Mouse (Mus musculus) E14TG2a.4 (cell line): ENCODE results near the gene Slc39a11.

Source experiments
- CTCF ChIP-seq: conservative IDR thresholded peaks from 2 replicates; pipeline ENCODE4 v1.5.1; 2014; ENCODE audit warnings: low read length
- NANOG ChIP-seq: IDR thresholded peaks from 2 replicates; pipeline ENCODE4 v1.6.1; 2014; ENCODE audit warnings: borderline replicate concordance, low read length, mixed read lengths
- POU5F1 ChIP-seq: IDR thresholded peaks from 2 replicates; pipeline ENCODE4 v1.6.1; 2014; ENCODE audit warnings: low read length, borderline replicate concordance

DNA sequence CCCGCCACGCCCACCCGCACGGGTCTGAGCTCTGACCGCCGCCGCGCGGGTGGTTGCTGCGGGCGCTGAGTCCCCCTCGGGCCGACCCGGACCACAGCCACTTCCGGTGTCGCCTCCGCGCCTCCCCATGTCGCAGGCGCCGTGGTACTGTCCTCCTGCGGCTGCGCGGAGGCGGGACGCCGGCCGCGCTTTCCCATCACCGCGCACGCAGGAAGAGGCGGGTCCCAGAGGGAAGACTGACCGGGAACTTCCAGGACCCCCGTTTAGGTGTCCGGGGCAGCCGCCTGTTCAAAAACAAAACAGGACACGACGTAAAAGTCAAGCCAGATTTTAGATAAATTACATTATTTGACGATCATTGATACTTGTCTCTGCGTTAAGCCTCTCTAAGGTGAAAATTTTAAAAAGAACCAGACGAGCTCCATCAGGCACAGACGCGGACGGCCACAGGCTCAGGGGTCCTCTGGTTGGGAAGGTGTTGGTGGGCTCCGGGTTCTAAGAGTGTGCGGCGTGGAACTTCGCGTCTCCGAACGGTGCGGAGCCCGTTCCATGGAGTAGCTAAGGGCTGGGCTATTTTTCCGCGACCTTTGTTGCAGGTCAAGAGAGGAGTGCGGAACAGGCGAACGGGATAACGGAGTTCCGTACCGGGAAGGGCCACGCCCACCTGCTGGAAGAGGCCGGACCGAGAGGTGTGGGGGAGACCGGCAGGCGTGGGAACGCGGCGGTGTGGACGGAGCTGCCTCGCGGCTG, 34.3 kb upstream of the Slc39a11 start, which contains the start of the genes Fam104a and D11Wsu47e:
- TF ChIP-seq CTCF (no peak), NANOG (no peak), POU5F1 (no peak)
